Mouse (Mus musculus) MEL (cell line): ENCODE measurements around the gene Agtr1a.

Experiments used
- CHD2 ChIP-seq: IDR thresholded peaks from 2 replicates; pipeline ENCODE4 v1.6.1; 2011; ENCODE audit warnings: low read length, improper control_type of control experiment
- CTCF ChIP-seq, 3 experiments: IDR thresholded peaks in 2 of 3; conservative IDR thresholded peaks in 1 of 3; 2 replicates each; pipeline ENCODE4 v1.5.1; 2011 to 2012; ENCODE audit warnings: low read length in 3 of 3, low read depth in 2 of 3, mild to moderate bottlenecking in 2 of 3, improper control_type of control experiment in 1 of 3, inconsistent platforms in 1 of 3, mixed read lengths in 1 of 3, moderate library complexity in 1 of 3; ENCODE audit not compliant: control insufficient read depth in 1 of 3, insufficient read depth in 1 of 3, poor library complexity in 1 of 3, severe bottlenecking in 1 of 3
- ELF1 ChIP-seq: IDR thresholded peaks from 2 replicates; pipeline ENCODE4 v1.6.1; 2014; ENCODE audit warnings: low read depth, mild to moderate bottlenecking, inconsistent platforms, low read length, improper control_type of control experiment, moderate library complexity
- EP300 ChIP-seq, 2 experiments: IDR thresholded peaks; 2 replicates each; pipeline ENCODE4 v1.6.1; 2011; ENCODE audit warnings: improper control_type of control experiment in 2 of 2, low read length in 2 of 2, low read depth in 1 of 2, mild to moderate bottlenecking in 1 of 2
- MYC ChIP-seq: IDR thresholded peaks from 2 replicates; pipeline ENCODE4 v1.6.1; 2011; ENCODE audit warnings: low read depth, mild to moderate bottlenecking, low read length, improper control_type of control experiment, moderate library complexity
- POLR2A ChIP-seq, 2 experiments: IDR thresholded peaks; 2 replicates each; pipeline ENCODE4 v1.6.1; 2011 to 2012; ENCODE audit warnings: low read length in 2 of 2, mild to moderate bottlenecking in 2 of 2, control low read depth in 1 of 2, improper control_type of control experiment in 1 of 2, low read depth in 1 of 2, moderate library complexity in 1 of 2; ENCODE audit not compliant: control insufficient read depth in 1 of 2, insufficient read depth in 1 of 2, poor library complexity in 1 of 2
- SMC3 ChIP-seq: IDR thresholded peaks from 2 replicates; pipeline ENCODE4 v1.6.1; 2011; ENCODE audit warnings: low read depth, low read length, improper control_type of control experiment
- TCF12 ChIP-seq: IDR thresholded peaks from 2 replicates; pipeline ENCODE4 v1.6.1; 2014; ENCODE audit warnings: low read depth, mild to moderate bottlenecking, inconsistent platforms, low read length, improper control_type of control experiment, moderate library complexity
- USF1 ChIP-seq: IDR thresholded peaks from 2 replicates; pipeline ENCODE4 v1.6.1; 2014; ENCODE audit warnings: low read depth, mild to moderate bottlenecking, inconsistent platforms, low read length, improper control_type of control experiment, moderate library complexity

- TF ChIP-seq EP300 (IDR thresholded peaks at IDR 0.05; ENCODE audit: low read depth in 1 of 2, low read length in 2 of 2) (no peak), ELF1 (no peak), SMC3 (no peak), CTCF (IDR thresholded peaks at IDR 0.05 in 2 of 3, conservative IDR thresholded peaks at IDR 0.05 in 1 of 3; ENCODE audit: control insufficient read depth in 1 of 3, insufficient read depth in 1 of 3, low read depth in 2 of 3, low read length in 3 of 3, poor library complexity in 1 of 3, severe bottlenecking in 1 of 3) (no peak), CHD2 (no peak), USF1 (no peak), MYC (no peak), POLR2A (IDR thresholded peaks at IDR 0.05; ENCODE audit: control insufficient read depth in 1 of 2, insufficient read depth in 1 of 2, low read depth in 1 of 2, low read length in 2 of 2, poor library complexity in 1 of 2) (no peak), TCF12 (no peak)
Observed at GRCm38 (mm10) chr13:30368746-30369145, 32.5 kb downstream of the Agtr1a start.
